ENCODE assay signal across 37 mouse cellular contexts in the genomic region with DNA sequence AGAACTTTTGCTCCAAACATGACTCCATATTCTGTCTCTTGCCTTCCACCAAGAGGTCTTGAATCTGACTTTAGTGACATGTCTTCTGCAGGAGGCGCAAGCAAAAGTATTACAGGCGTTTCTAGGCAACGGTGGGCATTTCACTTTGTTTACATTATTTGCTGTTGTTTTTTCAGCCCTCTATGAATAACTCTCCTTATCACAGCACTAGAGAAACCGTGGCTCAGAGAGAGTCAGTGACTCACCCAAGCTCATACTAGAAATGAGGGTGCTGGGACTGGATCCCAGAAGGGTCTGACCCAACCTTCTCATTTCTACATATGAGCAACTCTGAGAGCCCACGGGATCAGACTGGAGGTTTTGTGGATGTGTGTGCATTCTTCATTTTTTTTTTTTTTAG. TPM values are rescaled to one million over a fixed set of nuclear protein-coding genes. Genes with fewer than 3 reads are reported as not detected.
A peak's percentile ranks its signal among the peaks of the same experiment; 100 is the strongest.
DNase-seq lines count a peak whose midpoint lies in the region; ATAC-seq and TF ChIP-seq lines count a peak whose summit lies in the region.
"Had no signal": no experiment of that assay in that cellular context is flagged by ENCODE, and none has a peak within 500 bp of the region (broad histone marks: within the 10 kb centered on the region; RNA-seq: fewer than 3 reads in every experiment).

No protein-coding gene starts in this region.

- H3K9ac ChIP-seq in stomach, postnatal 0 days (ENCODE audit: low read length) = no peak overlapping the region
- H3K9ac ChIP-seq: embryonic facial prominence, embryonic 13.5 days; forebrain, embryonic 12.5 days; forebrain, embryonic 15.5 days; hindbrain, embryonic 12.5 days; hindbrain, embryonic 15.5 days had no signal

- no peak overlapping the region for H3K4me2 ChIP-seq in stomach, postnatal 0 days (replicated peaks; ENCODE audit: low read depth)
- H3K4me2 ChIP-seq: embryonic facial prominence, embryonic 13.5 days; forebrain, embryonic 12.5 days; forebrain, embryonic 15.5 days; heart, embryonic 11.5 days; hindbrain, embryonic 12.5 days; hindbrain, embryonic 15.5 days had no signal

- no peak for TF ChIP-seq EP300 in stomach, postnatal 0 days (optimal IDR thresholded peaks at IDR 0.05)

- WGBS in thymus, adult 2 months = 88% methylated on average over 5 of the region's 5 CpGs
- 44% methylated on average over 5 of the region's 5 CpGs for WGBS in stomach, postnatal 0 days
- 84% methylated on average over 5 of the region's 5 CpGs for WGBS in midbrain, embryonic 10.5 days

- TF ChIP-seq POLR2A in thymus, adult 2 months (IDR thresholded peaks at IDR 0.05; ENCODE audit: control insufficient read depth, extremely low read depth, insufficient read depth, low read length, poor library complexity) = no peak

- H3K9me3 ChIP-seq in stomach, postnatal 0 days (ENCODE audit: control insufficient read depth, low read length) = no peaks in the 10 kb centered on the region
- H3K9me3 ChIP-seq in midbrain, embryonic 10.5 days (replicated peaks) = no peaks in the 10 kb centered on the region
- H3K9me3 ChIP-seq: embryonic facial prominence, embryonic 10.5 days; embryonic facial prominence, embryonic 13.5 days; forebrain, embryonic 12.5 days; forebrain, embryonic 15.5 days; G1E; hindbrain, embryonic 12.5 days; hindbrain, embryonic 15.5 days had no signal

- peak overlapping the region; percentile 48; the same call in 1 of the 2 replicates for H3K27ac ChIP-seq in thymus, adult 2 months (ENCODE audit: control insufficient read depth, insufficient read depth, low read length)
- no peak overlapping the region for H3K27ac ChIP-seq in stomach, postnatal 0 days (replicated peaks)
- H3K27ac ChIP-seq in midbrain, embryonic 10.5 days (replicated peaks) = no peak overlapping the region
- H3K27ac ChIP-seq: embryonic facial prominence, embryonic 10.5 days; embryonic facial prominence, embryonic 13.5 days; forebrain, embryonic 12.5 days; forebrain, embryonic 15.5 days; heart, adult 2 months; hindbrain, embryonic 12.5 days; hindbrain, embryonic 15.5 days had no signal

- peak; percentile 33; the same call in 1 of the 2 replicates for ATAC-seq in stomach, postnatal 0 days (ENCODE audit: low FRiP score, low TSS enrichment)
- ATAC-seq: activated CD4-positive, CD25-positive, alpha-beta regulatory T cell, adult 4 months; forebrain, embryonic 15.5 days had no signal

- no peak for TF ChIP-seq CTCF in thymus, adult 2 months (IDR thresholded peaks at IDR 0.05; ENCODE audit: borderline replicate concordance, control insufficient read depth, extremely low read depth, insufficient read depth, low read length, poor library complexity)
- TF ChIP-seq CTCF in stomach, postnatal 0 days (IDR thresholded peaks at IDR 0.05; ENCODE audit: low read depth) = no peak

- peak; percentile 23 for DNase-seq in adrenal gland, adult 2 months
- no peak for DNase-seq in adrenal gland, postnatal 14 days
- no peak for DNase-seq in thymus, adult 2 months
- no peak for DNase-seq in thymus, adult 18-20 months
- DNase-seq in stomach, postnatal 0 days (ENCODE audit: low spot score) = no peak
- no peak for DNase-seq in midbrain, embryonic 10.5 days (ENCODE audit: low spot score)
- DNase-seq: adrenal gland, postnatal 10 days; B cell, adult 2 months; cerebellum, adult 11-12 months; cerebellum, adult 8-10 months; cerebellum, postnatal 10 days; cerebellum, postnatal 36 days; embryo, embryonic 11 days; gastrocnemius, postnatal 10 days; gastrocnemius, postnatal 36 days; heart, adult 2 months had no signal

- no peaks in the 10 kb centered on the region for H3K36me3 ChIP-seq in thymus, adult 2 months (ENCODE audit: control insufficient read depth, insufficient read depth, low read length)
- H3K36me3 ChIP-seq in stomach, postnatal 0 days (ENCODE audit: control insufficient read depth, insufficient read depth, low read length) = no peaks in the 10 kb centered on the region
- no peaks in the 10 kb centered on the region for H3K36me3 ChIP-seq in midbrain, embryonic 10.5 days
- H3K36me3 ChIP-seq: embryonic facial prominence, embryonic 10.5 days; embryonic facial prominence, embryonic 13.5 days; forebrain, embryonic 12.5 days; forebrain, embryonic 15.5 days; G1E; hindbrain, embryonic 12.5 days; hindbrain, embryonic 15.5 days had no signal

- peaks cover 8% of the 10 kb centered on the region for H3K4me1 ChIP-seq in thymus, adult 2 months (replicated peaks; ENCODE audit: control insufficient read depth, insufficient read depth, low read length)
- H3K4me1 ChIP-seq in stomach, postnatal 0 days (replicated peaks; ENCODE audit: control insufficient read depth, insufficient read depth) = no peaks in the 10 kb centered on the region
- H3K4me1 ChIP-seq in midbrain, embryonic 10.5 days = no peaks in the 10 kb centered on the region
- H3K4me1 ChIP-seq: embryonic facial prominence, embryonic 13.5 days; forebrain, embryonic 12.5 days; forebrain, embryonic 15.5 days; hindbrain, embryonic 12.5 days; hindbrain, embryonic 15.5 days had no signal

- H3K4me3 ChIP-seq in thymus, adult 2 months (ENCODE audit: control insufficient read depth, insufficient read depth, low read length) = no peak overlapping the region
- H3K4me3 ChIP-seq in stomach, postnatal 0 days (ENCODE audit: low read depth, low read length) = no peak overlapping the region
- no peak overlapping the region for H3K4me3 ChIP-seq in midbrain, embryonic 10.5 days
- H3K4me3 ChIP-seq: embryonic facial prominence, embryonic 10.5 days; embryonic facial prominence, embryonic 13.5 days; erythroblast, embryonic 14.5 days; forebrain, embryonic 12.5 days; forebrain, embryonic 15.5 days; heart, adult 2 months; hindbrain, embryonic 12.5 days; hindbrain, embryonic 15.5 days had no signal

- H3K27me3 ChIP-seq in thymus, adult 2 months (ENCODE audit: control insufficient read depth, insufficient read depth, low read length) = no peaks in the 10 kb centered on the region
- no peaks in the 10 kb centered on the region for H3K27me3 ChIP-seq in stomach, postnatal 0 days (ENCODE audit: control insufficient read depth, insufficient read depth, low read length)
- H3K27me3 ChIP-seq in midbrain, embryonic 10.5 days (ENCODE audit: low read depth, poor library complexity, severe bottlenecking) = no peaks in the 10 kb centered on the region
- H3K27me3 ChIP-seq: CH12.LX; embryonic facial prominence, embryonic 13.5 days; forebrain, embryonic 12.5 days; forebrain, embryonic 15.5 days; hindbrain, embryonic 12.5 days; hindbrain, embryonic 15.5 days had no signal

RNA-seq across cellular contexts. Expression of gene Mef2d, which starts 14.1 kb away (rescaled TPM):
- 100 to 1,000 TPM in 1 of 2 experiments, 10 to 100 TPM in 1; 78.4 to 114 TPM for total RNA-seq in adrenal gland, adult 2 months (2021)
- 173 and 185 TPM in 2 replicates for polyA plus RNA-seq in adrenal gland, adult 2 months (2012; rRNA removed)
- total RNA-seq in adrenal gland, postnatal 14 days (2021) = 92.9 and 98.4 TPM in 2 replicates
- 343 and 377 TPM in 2 replicates for polyA plus RNA-seq in thymus, adult 2 months (2012; rRNA removed)
- polyA plus RNA-seq in stomach, postnatal 0 days (2015; fragmentation: Nextera tagmentation; extraction: Ambion mirVana) = 10.6 and 13.0 TPM in 2 replicates
- polyA plus RNA-seq in midbrain, embryonic 10.5 days (2016; fragmentation: Nextera tagmentation; extraction: Ambion mirVana) = 8.2 and 11.0 TPM in 2 replicates

RNA-seq across cellular contexts. Expression of gene Iqgap3, which starts 46.3 kb away (rescaled TPM):
- 1 to 10 TPM in 1 of 2 experiments, under 1 TPM in 1; 0.69 to 1.1 TPM for total RNA-seq in adrenal gland, adult 2 months (2021)
- 3.0 and 3.6 TPM in 2 replicates for polyA plus RNA-seq in adrenal gland, adult 2 months (2012; rRNA removed)
- 7.3 and 8.0 TPM in 2 replicates for total RNA-seq in adrenal gland, postnatal 14 days (2021)
- 19.7 and 24.6 TPM in 2 replicates for polyA plus RNA-seq in thymus, adult 2 months (2012; rRNA removed)
- polyA plus RNA-seq in stomach, postnatal 0 days (2015; fragmentation: Nextera tagmentation; extraction: Ambion mirVana) = 3.8 and 4.5 TPM in 2 replicates
- 22.6 and 24.6 TPM in 2 replicates for polyA plus RNA-seq in midbrain, embryonic 10.5 days (2016; fragmentation: Nextera tagmentation; extraction: Ambion mirVana)

RNA-seq across cellular contexts. Expression of gene Ttc24, which starts 50.0 kb away (rescaled TPM):
- total RNA-seq in adrenal gland, adult 2 months (2021) = not detected
- not detected in 2 replicates for polyA plus RNA-seq in adrenal gland, adult 2 months (2012; rRNA removed)
- not detected in 2 replicates for total RNA-seq in adrenal gland, postnatal 14 days (2021)
- polyA plus RNA-seq in thymus, adult 2 months (2012; rRNA removed) = 0.47 and 0.55 TPM in 2 replicates
- polyA plus RNA-seq in stomach, postnatal 0 days (2015; fragmentation: Nextera tagmentation; extraction: Ambion mirVana) = not detected in 2 replicates
- not detected in 2 replicates for polyA plus RNA-seq in midbrain, embryonic 10.5 days (2016; fragmentation: Nextera tagmentation; extraction: Ambion mirVana)
- total RNA-seq: adrenal gland, postnatal 10 days; adrenal gland, postnatal 4 days; CH12.LX; gastrocnemius, adult 18-20 months; gastrocnemius, postnatal 10 days; gastrocnemius, postnatal 36 days; granulocyte monocyte progenitor cell, adult 5-6 weeks; heart, adult 2 months; heart, postnatal 25 days; hematopoietic stem cell, adult 5-6 weeks had no signal
- polyA plus RNA-seq: activated CD4-positive, CD25-positive, alpha-beta regulatory T cell, adult 4 months; brain, embryonic 14.5 days; cortical plate, adult 2 months; erythroblast, embryonic 14.5 days; forebrain, embryonic 15.5 days; G1E; heart, adult 2 months; heart, embryonic 11.5 days; heart, embryonic 14.5 days; heart, postnatal 0 days; hindbrain, embryonic 15.5 days; intestine, embryonic 14.5 days had no signal

Comparison
In these comparisons a context has a peak if more than half of its experiments do, and no peak if none do; other contexts are left out.
1. RNA of gene Mef2d, which starts 14.1 kb away (polyA plus RNA-seq): 343 to 377 TPM in thymus, adult 2 months and 173 to 185 TPM in adrenal gland, adult 2 months; 10.6 to 13.0 TPM in stomach, postnatal 0 days and 8.2 to 11.0 TPM in midbrain, embryonic 10.5 days; every median in the first group is over 10 times any median in the second.